Mouse (Mus musculus): Measurements from ENCODE around the gene Vstm2l.

DNA sequence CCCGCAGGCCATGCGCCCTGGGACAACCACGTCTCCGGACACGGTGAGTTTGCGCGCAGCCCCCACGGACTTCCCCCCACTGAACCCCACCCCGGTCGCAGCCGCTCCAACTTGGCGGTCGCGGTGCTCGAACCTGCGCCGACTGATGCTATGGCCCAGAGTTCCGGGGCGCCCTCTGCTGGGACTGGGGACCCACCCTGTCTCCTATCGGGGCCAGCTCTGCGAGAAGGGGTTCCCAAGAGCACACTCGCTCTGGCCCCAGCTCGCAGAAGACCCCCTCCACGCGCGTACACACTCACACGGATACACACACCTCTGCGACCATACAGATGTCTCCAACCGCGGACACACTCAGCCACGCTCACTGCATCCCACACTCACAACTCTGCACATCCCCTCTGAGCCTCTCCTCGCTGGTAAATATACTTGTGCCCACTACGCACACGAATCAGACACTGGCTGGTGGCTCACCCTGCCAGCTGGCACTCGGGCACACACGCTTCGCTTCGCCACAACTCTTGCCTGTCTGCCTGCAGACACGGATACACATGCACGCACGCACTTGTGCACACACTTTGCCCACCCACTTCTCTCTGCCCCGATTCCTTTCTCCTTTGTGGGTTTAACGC, 550 bp downstream of the Vstm2l start:
- TF ChIP-seq POLR2A (IDR thresholded peaks at IDR 0.05; ENCODE audit: insufficient read depth, low read length) (no peak), CTCF (IDR thresholded peaks at IDR 0.05; ENCODE audit: low read depth, low read length) (peak; percentile 18)

Measured in ES-Bruce4 (cell line).